Mouse (Mus musculus) B cell, adult (primary cell): ENCODE results near the gene Serpinb6b. TPM values are rescaled to one million over a fixed set of nuclear protein-coding genes. Genes with fewer than 3 reads are reported as not detected.

Experiments used
- total RNA-seq: library from RNA; stranded (reverse); gene quantifications from 4 replicates; pipeline ENCODE4 v1.2.4, GENCODE M21; 2023; ENCODE audit not compliant: inconsistent age

Gene Serpinb6b
- 9.9 to 14.7 TPM (median 10.3 TPM) in 4 replicates for total RNA-seq

DNA sequence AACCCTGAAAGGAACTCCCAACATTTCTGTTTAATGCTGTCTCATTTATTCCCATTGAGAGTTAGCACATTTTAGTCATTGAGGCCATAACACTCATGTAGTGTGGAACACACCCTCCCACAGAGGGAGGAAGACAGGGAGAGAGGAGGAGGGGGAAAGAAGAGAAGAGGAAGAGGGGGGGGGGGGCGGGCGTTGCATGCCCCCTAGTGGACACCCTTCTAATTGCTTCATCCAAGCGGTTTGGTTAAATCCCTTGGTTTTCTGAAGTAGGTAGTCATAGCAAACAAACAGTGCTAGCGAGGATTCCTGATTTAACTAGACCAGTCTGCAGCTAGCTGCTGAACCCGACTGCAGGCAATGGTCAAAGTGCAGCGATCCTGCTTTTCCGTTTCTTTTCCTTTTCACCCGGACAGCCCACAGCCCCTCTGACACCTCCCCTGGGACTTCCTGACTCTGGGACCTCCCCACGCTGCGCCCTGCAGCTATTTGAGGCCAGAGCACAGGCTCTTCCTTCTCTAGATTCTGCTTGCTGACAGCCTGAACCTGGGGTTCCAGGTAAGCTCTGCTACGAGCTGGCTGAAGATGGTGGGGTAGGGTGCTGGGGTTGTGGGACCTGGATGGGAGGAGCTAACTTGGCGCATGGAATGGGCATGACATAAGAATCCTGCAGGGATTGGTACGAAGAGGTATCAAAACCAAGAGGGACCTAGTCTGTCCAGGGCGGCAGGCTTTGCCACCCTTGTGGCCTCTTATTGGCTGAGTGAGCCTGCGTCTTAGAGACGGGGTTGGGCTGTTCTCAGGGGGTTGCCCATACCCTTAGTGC, at the start of gene Serpinb6b:
Gene Serpinb6b, plus strand, starts transcription at position 221 of the 823 bp plus-strand sequence.

GRCm38 (mm10) chr13:33002950-33003349, 37.9 kb downstream of the Serpinb6b start, which contains the start of gene Serpinb9:
Gene Serpinb9 (plus strand): TSS chr13:33003250.

GRCm38 (mm10) chr13:33027244-33027643, 62.2 kb downstream of the Serpinb6b start, which contains the start of gene Serpinb9b:
Gene Serpinb9b (plus strand): TSS chr13:33027416.

Other genes starting within 250 kb of the Serpinb6b start
- gene Mylk4, start 181.3 kb upstream of the Serpinb6b start, total RNA-seq: 0.12 to 0.13 TPM in 2 of 4 replicates, not detected in the others
- 39.9 to 46.7 TPM (median 42.9 TPM) in 4 replicates for gene Wrnip1, start 163.2 kb upstream of the Serpinb6b start, total RNA-seq
- gene D930007J09Rik, start 162.4 kb upstream of the Serpinb6b start, total RNA-seq: not detected in 4 replicates
- gene Serpinb1a, start 114.0 kb upstream of the Serpinb6b start, total RNA-seq: 231 to 264 TPM (median 248 TPM) in 4 replicates
- not detected in 4 replicates for gene Serpinb1c, start 67.0 kb upstream of the Serpinb6b start, total RNA-seq
- gene Serpinb9, start 38.0 kb downstream of the Serpinb6b start, total RNA-seq: 1.7 to 3.4 TPM (median 2.6 TPM) in 4 replicates
- 0.51 TPM in 1 of 4 replicates, not detected in the others for gene Serpinb9b, start 62.2 kb downstream of the Serpinb6b start, total RNA-seq
- not detected in 4 replicates for gene Serpinb1b, start 113.4 kb downstream of the Serpinb6b start, total RNA-seq
- not detected in 4 replicates for gene Serpinb9c, start 194.5 kb downstream of the Serpinb6b start, total RNA-seq
- not detected in 4 replicates for gene Serpinb9d, start 227.8 kb downstream of the Serpinb6b start, total RNA-seq